Mouse (Mus musculus) activated CD4-positive, CD25-positive, alpha-beta regulatory T cell, adult 4 months (primary cell): Measurements from ENCODE around the gene BC049715. TPM values are rescaled to one million over a fixed set of nuclear protein-coding genes. Genes with fewer than 3 reads are reported as not detected.

Experiments
- polyA plus RNA-seq, 2 experiments: library from polyadenylated mRNA; unstranded; fragments of 100-300 nt; shearing (Covaris generic); gene quantifications; one replicate each; pipeline ENCODE4 v1.2.1; 2017

BC049715 gene
- polyA plus RNA-seq, 2 experiments from 2014 or later, result 0.48 to 0.60 TPM

Other genes starting within 250 kb of the BC049715 start
- under 1 TPM; 0.83 to 0.97 TPM for gene Plbd1, start 165.7 kb upstream of the BC049715 start, polyA plus RNA-seq
- gene Gucy2c, start 45.9 kb upstream of the BC049715 start, polyA plus RNA-seq, result not detected
- 1 to 10 TPM in 1 of 2 experiments, under 1 TPM in 1; 0.96 to 1.2 TPM for gene Hist4h4, start 23.2 kb upstream of the BC049715 start, polyA plus RNA-seq
- gene H2afj, start 19.4 kb upstream of the BC049715 start, polyA plus RNA-seq, result 100 to 1,000 TPM; 139 to 147 TPM
- 10 to 100 TPM; 57.8 to 58.8 TPM for gene Wbp11, start 607 bp downstream of the BC049715 start, polyA plus RNA-seq
- gene Smco3, start 7.8 kb downstream of the BC049715 start, polyA plus RNA-seq, result not detected
- gene Art4, start 30.1 kb downstream of the BC049715 start, polyA plus RNA-seq, result 1 to 10 TPM; 1.5 to 1.6 TPM
- not detected for gene Mgp, start 48.2 kb downstream of the BC049715 start, polyA plus RNA-seq
- under 1 TPM; 0.50 to 0.54 TPM for gene Erp27, start 94.6 kb downstream of the BC049715 start, polyA plus RNA-seq
- gene Pde6h, start 96.2 kb downstream of the BC049715 start, polyA plus RNA-seq, result under 1 TPM in 1 of 2 experiments, not detected in 1; 0.05 TPM
- 1,000 to 10,000 TPM; 2,826 to 2,843 TPM for gene Arhgdib, start 114.3 kb downstream of the BC049715 start, polyA plus RNA-seq